Mouse (Mus musculus) naive thymus-derived CD4-positive, alpha-beta T cell, adult 2 months (primary cell): ENCODE measurements around the gene Ttbk1.
A peak's percentile ranks its signal among the peaks of the same experiment; 100 is the strongest.
"Not testable (repeated sequence)": the region's sequence is repeated elsewhere in the genome, so short reads cannot be mapped to it uniquely, and the experiment has no call there.

Experiments used
- DNase-seq: peaks from one replicate; pipeline ENCODE4 v3.0.0-alpha.2; 2011; ENCODE audit warnings: low read depth

The Ttbk1 gene

GRCm38 (mm10) chr17:46487431-46487830 is at the start of gene Ttbk1:
Ttbk1 (minus strand) TSS chr17:46487675.
- DNase-seq = no peak

- peak; percentile 80 for DNase-seq
Measured at GRCm38 (mm10) chr17:46525579-46526307, 38.3 kb upstream of the Ttbk1 start.

- no peak for DNase-seq
Measured at GRCm38 (mm10) chr17:46525065-46525464, 37.6 kb upstream of the Ttbk1 start.

- no peak for DNase-seq
Measured at GRCm38 (mm10) chr17:46521963-46522668, 34.6 kb upstream of the Ttbk1 start.

- no peak for DNase-seq
Measured at GRCm38 (mm10) chr17:46521174-46521573, 33.7 kb upstream of the Ttbk1 start.

- DNase-seq = no peak
Measured at GRCm38 (mm10) chr17:46520385-46520979, 33.0 kb upstream of the Ttbk1 start.

- DNase-seq = no peak
Measured at GRCm38 (mm10) chr17:46519971-46520370, 32.5 kb upstream of the Ttbk1 start.

GRCm38 (mm10) chr17:46513329-46513728 is 25.9 kb upstream of the Ttbk1 start:
- DNase-seq = no peak

- DNase-seq = no peak
Measured at GRCm38 (mm10) chr17:46511059-46511710, 23.7 kb upstream of the Ttbk1 start.

GRCm38 (mm10) chr17:46505617-46506016 is 18.1 kb upstream of the Ttbk1 start:
- no peak for DNase-seq

- DNase-seq = no peak
Measured at GRCm38 (mm10) chr17:46503847-46504638, 16.6 kb upstream of the Ttbk1 start.

- DNase-seq = no peak
Measured at GRCm38 (mm10) chr17:46502775-46503174, 15.3 kb upstream of the Ttbk1 start.

GRCm38 (mm10) chr17:46497956-46498355 is 10.5 kb upstream of the Ttbk1 start:
- no peak for DNase-seq

GRCm38 (mm10) chr17:46496623-46497434 is 9.4 kb upstream of the Ttbk1 start, which contains the start of gene Dnph1:
Dnph1 (plus strand) TSS chr17:46496711.
- peak; percentile 44 for DNase-seq

GRCm38 (mm10) chr17:46496081-46496480 is 8.6 kb upstream of the Ttbk1 start:
- not testable (repeated sequence) for DNase-seq

GRCm38 (mm10) chr17:46495486-46495885 is 8.0 kb upstream of the Ttbk1 start:
- DNase-seq = no peak

GRCm38 (mm10) chr17:46486995-46487394 is 480 bp downstream of the Ttbk1 start:
- DNase-seq = no peak

GRCm38 (mm10) chr17:46484461-46484875 is 3.0 kb downstream of the Ttbk1 start:
- DNase-seq = no peak

GRCm38 (mm10) chr17:46484021-46484431 is 3.4 kb downstream of the Ttbk1 start:
- peak; percentile 19 for DNase-seq

- peak; percentile 19 for DNase-seq
Measured at GRCm38 (mm10) chr17:46483561-46484001, 3.9 kb downstream of the Ttbk1 start.

GRCm38 (mm10) chr17:46477286-46477685 is 10.2 kb downstream of the Ttbk1 start:
- DNase-seq = no peak
